Mouse (Mus musculus): ENCODE results near the gene Large2. TPM values are rescaled to one million over a fixed set of nuclear protein-coding genes. Genes with fewer than 3 reads are reported as not detected.

The Large2 gene
- polyA plus RNA-seq, 2 experiments: 2.3 to 3.1 TPM

DNA sequence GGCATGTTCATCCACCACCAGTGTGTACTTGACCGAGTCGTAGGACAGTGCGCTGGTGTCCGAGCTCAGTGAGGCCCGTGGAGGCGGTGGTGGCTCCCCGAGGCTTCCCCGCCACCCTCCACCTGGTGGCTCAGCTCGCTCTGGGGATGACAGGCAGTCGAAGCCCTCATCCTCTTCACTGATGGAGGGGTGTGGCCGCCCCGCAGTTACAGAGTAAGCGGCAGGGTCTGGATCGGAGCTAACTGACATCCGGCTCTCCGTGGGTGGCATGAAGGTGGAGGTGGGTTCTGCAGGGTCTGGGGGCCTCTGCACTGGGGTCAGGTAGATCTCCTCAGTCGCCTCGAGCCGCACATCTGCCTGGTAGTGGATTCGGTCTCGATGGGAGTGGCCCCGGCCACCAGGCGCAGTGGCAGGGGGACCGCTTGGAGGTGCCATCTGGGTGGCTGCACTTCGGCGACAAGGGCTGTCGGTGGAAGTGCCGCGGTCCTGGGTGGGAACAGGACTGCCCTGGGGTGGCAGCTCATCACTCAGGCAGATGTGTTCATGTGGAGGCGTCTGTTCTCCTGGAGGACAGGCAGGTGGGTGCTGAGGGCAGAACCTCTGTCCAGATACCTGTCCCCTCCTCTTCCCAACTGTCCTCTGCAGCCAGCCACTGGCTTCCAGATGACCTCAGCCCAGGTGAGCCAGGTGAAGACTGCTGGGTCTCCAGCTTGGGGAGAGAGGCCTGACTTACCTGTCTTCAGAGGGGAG, 12.3 kb upstream of the Large2 start:
- Histone ChIP-seq H3K27me3 (ENCODE audit: control insufficient read depth, insufficient read depth, low read length) (peaks cover 45% of the 10 kb centered on the region), H3K4me3 (ENCODE audit: insufficient read depth in 1 of 2, low read depth in 2 of 2, low read length in 2 of 2) (no peak overlapping the region), H3K4me1 (replicated peaks; ENCODE audit: control insufficient read depth in 2 of 2, insufficient read depth in 2 of 2, low read length in 1 of 2) (peaks cover 0 to 4% of the 10 kb centered on the region in 2 experiments; a peak in 2 of 4 replicates), H3K9me3 (ENCODE audit: control insufficient read depth, low read length) (no peaks in the 10 kb centered on the region), H3K4me2 (ENCODE audit: low read depth) (no peak overlapping the region), H3K27ac (no peak overlapping the region), H3K36me3 (replicated peaks; ENCODE audit: control insufficient read depth, insufficient read depth, low read depth) (no peaks in the 10 kb centered on the region), H3K9ac (replicated peaks) (no peak overlapping the region)
- no peak for DNase-seq (ENCODE audit: low read depth in 3 of 3, low spot score in 3 of 3)
- no peak for TF ChIP-seq CTCF (IDR thresholded peaks at IDR 0.05; ENCODE audit: low read depth)
- no peak for TF ChIP-seq EP300 (IDR thresholded peaks at IDR 0.05; ENCODE audit: low read depth)
- WGBS (ENCODE audit: insufficient replicate concordance): 72% methylated on average over 30 of the region's 30 CpGs
- ATAC-seq (ENCODE audit: insufficient read depth): no peak

GRCm38 (mm10) chr2:92385113-92386051, 10.7 kb upstream of the Large2 start:
- ATAC-seq (ENCODE audit: insufficient read depth): no peak
- 63% methylated on average over 22 of the region's 22 CpGs for WGBS (ENCODE audit: insufficient replicate concordance)
- no peak overlapping the region for H3K9ac ChIP-seq (replicated peaks)
- H3K27ac ChIP-seq: no peak overlapping the region
- no peak for DNase-seq (ENCODE audit: low read depth in 3 of 3, low spot score in 3 of 3)
- no peak overlapping the region for H3K4me3 ChIP-seq (ENCODE audit: insufficient read depth in 1 of 2, low read depth in 2 of 2, low read length in 2 of 2)
- no peak overlapping the region for H3K4me2 ChIP-seq (ENCODE audit: low read depth)
- H3K9me3 ChIP-seq (ENCODE audit: control insufficient read depth, low read length): no peaks in the 10 kb centered on the region
- H3K4me1 ChIP-seq (replicated peaks; ENCODE audit: control insufficient read depth in 2 of 2, insufficient read depth in 2 of 2, low read length in 1 of 2): peaks cover 0 to 4% of the 10 kb centered on the region in 2 experiments; a peak in 2 of 4 replicates
- peaks cover 29% of the 10 kb centered on the region for H3K27me3 ChIP-seq (ENCODE audit: control insufficient read depth, insufficient read depth, low read length)
- no peaks in the 10 kb centered on the region for H3K36me3 ChIP-seq (replicated peaks; ENCODE audit: control insufficient read depth, insufficient read depth, low read depth)
- no peak for TF ChIP-seq CTCF (IDR thresholded peaks at IDR 0.05; ENCODE audit: low read depth)
- no peak for TF ChIP-seq EP300 (IDR thresholded peaks at IDR 0.05; ENCODE audit: low read depth)

GRCm38 (mm10) chr2:92384101-92384500, 9.4 kb upstream of the Large2 start:
- Histone ChIP-seq H3K4me1 (replicated peaks; ENCODE audit: control insufficient read depth in 2 of 2, insufficient read depth in 2 of 2, low read length in 1 of 2) (no peaks in the 10 kb centered on the region), H3K9ac (replicated peaks) (no peak overlapping the region), H3K4me3 (ENCODE audit: insufficient read depth in 1 of 2, low read depth in 2 of 2, low read length in 2 of 2) (no peak overlapping the region), H3K36me3 (replicated peaks; ENCODE audit: control insufficient read depth, insufficient read depth, low read depth) (no peaks in the 10 kb centered on the region; the same call in 1 of the 2 replicates), H3K27me3 (ENCODE audit: control insufficient read depth, insufficient read depth, low read length) (peaks cover 17% of the 10 kb centered on the region), H3K9me3 (ENCODE audit: control insufficient read depth, low read length) (no peaks in the 10 kb centered on the region), H3K4me2 (ENCODE audit: low read depth) (no peak overlapping the region), H3K27ac (no peak overlapping the region)
- ATAC-seq (ENCODE audit: insufficient read depth): no peak
- WGBS (ENCODE audit: insufficient replicate concordance): 31% methylated on average over 4 of the region's 4 CpGs
- TF ChIP-seq EP300 (IDR thresholded peaks at IDR 0.05; ENCODE audit: low read depth) (no peak), CTCF (IDR thresholded peaks at IDR 0.05; ENCODE audit: low read depth) (no peak)
- DNase-seq (ENCODE audit: low read depth in 3 of 3, low spot score in 3 of 3): no peak

GRCm38 (mm10) chr2:92382759-92383158, 8.1 kb upstream of the Large2 start:
- Histone ChIP-seq H3K9ac (replicated peaks) (no peak overlapping the region), H3K4me2 (ENCODE audit: low read depth) (no peak overlapping the region), H3K4me1 (replicated peaks; ENCODE audit: control insufficient read depth in 2 of 2, insufficient read depth in 2 of 2, low read length in 1 of 2) (no peaks in the 10 kb centered on the region), H3K9me3 (ENCODE audit: control insufficient read depth, low read length) (no peaks in the 10 kb centered on the region), H3K4me3 (ENCODE audit: insufficient read depth in 1 of 2, low read depth in 2 of 2, low read length in 2 of 2) (no peak overlapping the region), H3K36me3 (replicated peaks; ENCODE audit: control insufficient read depth, insufficient read depth, low read depth) (peaks cover 6% of the 10 kb centered on the region; the same call in 1 of the 2 replicates), H3K27ac (no peak overlapping the region), H3K27me3 (ENCODE audit: control insufficient read depth, insufficient read depth, low read length) (peaks cover 3% of the 10 kb centered on the region)
- 77% methylated on average over 4 of the region's 4 CpGs for WGBS (ENCODE audit: insufficient replicate concordance)
- TF ChIP-seq EP300 (IDR thresholded peaks at IDR 0.05; ENCODE audit: low read depth) (no peak), CTCF (IDR thresholded peaks at IDR 0.05; ENCODE audit: low read depth) (no peak)
- ATAC-seq (ENCODE audit: insufficient read depth): no peak
- no peak for DNase-seq (ENCODE audit: low read depth in 3 of 3, low spot score in 3 of 3)

All from liver, embryonic 14.5 days (tissue).